Mouse (Mus musculus): ENCODE data around the gene Psma3. TPM values are rescaled to one million over a fixed set of nuclear protein-coding genes. Genes with fewer than 3 reads are reported as not detected.

Gene Psma3
- total and polyA plus RNA-seq, 3 experiments, result 295 to 304 TPM; not detected in 1

GRCm38 (mm10) chr12:71016503-71017241 lies 42.3 kb downstream of the Psma3 start:
- H3K4me3 ChIP-seq (ENCODE audit: control insufficient read depth in 1 of 2, insufficient read depth in 1 of 2, low read depth in 2 of 2, low read length in 2 of 2), result peak overlapping the region; percentile 79 to 83
- H3K9me3 ChIP-seq (replicated peaks; ENCODE audit: insufficient read depth, low read length), result no peaks in the 10 kb centered on the region
- H3K27me3 ChIP-seq (ENCODE audit: control insufficient read depth in 1 of 2, insufficient read depth in 2 of 2, low read length in 2 of 2), result no peaks in the 10 kb centered on the region
- H3K4me1 ChIP-seq (ENCODE audit: control insufficient read depth in 1 of 2, insufficient read depth in 2 of 2, low read length in 2 of 2), result peaks cover 2 to 15% of the 10 kb centered on the region in 2 experiments; a peak in 2 of 4 replicates
- peak overlapping the region; percentile 97 for H3K9ac ChIP-seq (ENCODE audit: control insufficient read depth, low read depth, low read length, poor library complexity, severe bottlenecking)
- peak overlapping the region; percentile 70 for H3K27ac ChIP-seq (ENCODE audit: control insufficient read depth, low read depth, low read length)
- peaks cover 8 to 30% of the 10 kb centered on the region in 2 experiments for H3K36me3 ChIP-seq (ENCODE audit: control insufficient read depth in 1 of 2, insufficient read depth in 2 of 2, low read length in 2 of 2)
- peaks cover 42% of the 10 kb centered on the region for H3K79me2 ChIP-seq (ENCODE audit: control insufficient read depth, insufficient read depth, low read length, poor library complexity)
- TF ChIP-seq JUND (IDR thresholded peaks at IDR 0.05; ENCODE audit: low read depth, low read length) (no peak), UBTF (IDR thresholded peaks at IDR 0.05; ENCODE audit: borderline replicate concordance, insufficient read depth, low read depth, low read length) (0 out of 2 replicates have a peak, but pooled peaks have one; percentile 6), ZNF384 (IDR thresholded peaks at IDR 0.05; ENCODE audit: low read depth, low read length) (no peak), USF1 (IDR thresholded peaks at IDR 0.05; ENCODE audit: low read depth, low read length) (no peak), MAZ (IDR thresholded peaks at IDR 0.05; ENCODE audit: low read depth, low read length) (0 out of 2 replicates have a peak, but pooled peaks have one; percentile 34)
- no peak for DNase-seq (ENCODE audit: low read depth, low spot score)

- TF ChIP-seq MXI1 (IDR thresholded peaks at IDR 0.05; ENCODE audit: low read depth, low read length) (peak; percentile 67; the same call in 1 of the 2 replicates), SIN3A (IDR thresholded peaks at IDR 0.05; ENCODE audit: low read length) (peak; percentile 61), TBP (IDR thresholded peaks at IDR 0.05; ENCODE audit: low read depth, low read length) (no peak)
- peaks cover 38% of the 10 kb centered on the region for H3K79me2 ChIP-seq (ENCODE audit: control insufficient read depth, insufficient read depth, low read length, poor library complexity)
Observed at GRCm38 (mm10) chr12:71017242-71017571, 42.8 kb downstream of the Psma3 start.

GRCm38 (mm10) chr12:71017827-71018226 lies 43.4 kb downstream of the Psma3 start:
- Histone ChIP-seq H3K27me3 (ENCODE audit: control insufficient read depth in 1 of 2, insufficient read depth in 2 of 2, low read length in 2 of 2) (no peaks in the 10 kb centered on the region), H3K4me3 (ENCODE audit: control insufficient read depth in 1 of 2, insufficient read depth in 1 of 2, low read depth in 2 of 2, low read length in 2 of 2) (peak overlapping the region in 1 of 2 experiments; percentile 83; a peak in 1 of 4 replicates), H3K9ac (ENCODE audit: control insufficient read depth, low read depth, low read length, poor library complexity, severe bottlenecking) (peak overlapping the region; percentile 41), H3K79me2 (ENCODE audit: control insufficient read depth, insufficient read depth, low read length, poor library complexity) (peaks cover 35% of the 10 kb centered on the region), H3K4me1 (ENCODE audit: control insufficient read depth in 1 of 2, insufficient read depth in 2 of 2, low read length in 2 of 2) (peaks cover 2 to 11% of the 10 kb centered on the region in 2 experiments; a peak in 2 of 4 replicates), H3K27ac (ENCODE audit: control insufficient read depth, low read depth, low read length) (no peak overlapping the region), H3K9me3 (replicated peaks; ENCODE audit: insufficient read depth, low read length) (no peaks in the 10 kb centered on the region), H3K36me3 (ENCODE audit: control insufficient read depth in 1 of 2, insufficient read depth in 2 of 2, low read length in 2 of 2) (peaks cover 4 to 21% of the 10 kb centered on the region in 2 experiments; a peak in 3 of 4 replicates)
- DNase-seq (ENCODE audit: low read depth, low spot score), result no peak
- TF ChIP-seq USF2 (IDR thresholded peaks at IDR 0.05; ENCODE audit: borderline replicate concordance in 1 of 2, insufficient read depth in 1 of 2, low read depth in 1 of 2, low read length in 2 of 2) (no peak), UBTF (IDR thresholded peaks at IDR 0.05; ENCODE audit: borderline replicate concordance, insufficient read depth, low read depth, low read length) (no peak), RCOR1 (IDR thresholded peaks at IDR 0.05; ENCODE audit: low read depth, low read length) (no peak), KAT2A (conservative IDR thresholded peaks at IDR 0.05; ENCODE audit: low read depth, low read length) (no peak), EP300 (IDR thresholded peaks at IDR 0.05; ENCODE audit: low read depth in 1 of 2, low read length in 2 of 2) (no peak), POLR2A (IDR thresholded peaks at IDR 0.05; ENCODE audit: control insufficient read depth in 1 of 2, insufficient read depth in 1 of 2, low read depth in 1 of 2, low read length in 2 of 2, poor library complexity in 1 of 2) (no peak), MYB (IDR thresholded peaks at IDR 0.05; ENCODE audit: low read depth, low read length) (no peak), SMC3 (IDR thresholded peaks at IDR 0.05; ENCODE audit: low read depth, low read length) (no peak), MYC (IDR thresholded peaks at IDR 0.05; ENCODE audit: low read depth, low read length) (no peak), ELF1 (IDR thresholded peaks at IDR 0.05; ENCODE audit: low read depth, low read length) (no peak)

More at GRCm38 (mm10) chr12:71017242-71017571, 42.8 kb downstream of the Psma3 start:
- H3K4me1 ChIP-seq (ENCODE audit: control insufficient read depth in 1 of 2, insufficient read depth in 2 of 2, low read length in 2 of 2), result peaks cover 2 to 13% of the 10 kb centered on the region in 2 experiments; a peak in 2 of 4 replicates
- peak overlapping the region; percentile 35 for H3K27ac ChIP-seq (ENCODE audit: control insufficient read depth, low read depth, low read length)
- peaks cover 8 to 26% of the 10 kb centered on the region in 2 experiments; a peak in 3 of 4 replicates for H3K36me3 ChIP-seq (ENCODE audit: control insufficient read depth in 1 of 2, insufficient read depth in 2 of 2, low read length in 2 of 2)
- H3K27me3 ChIP-seq (ENCODE audit: control insufficient read depth in 1 of 2, insufficient read depth in 2 of 2, low read length in 2 of 2), result no peaks in the 10 kb centered on the region
- no peaks in the 10 kb centered on the region for H3K9me3 ChIP-seq (replicated peaks; ENCODE audit: insufficient read depth, low read length)
- peak overlapping the region; percentile 79 to 83 for H3K4me3 ChIP-seq (ENCODE audit: control insufficient read depth in 1 of 2, insufficient read depth in 1 of 2, low read depth in 2 of 2, low read length in 2 of 2)
- H3K9ac ChIP-seq (ENCODE audit: control insufficient read depth, low read depth, low read length, poor library complexity, severe bottlenecking), result peak overlapping the region; percentile 97
- DNase-seq (ENCODE audit: low read depth, low spot score), result peak; percentile 55
